Mouse (Mus musculus) telencephalon, adult 2 months (tissue): ENCODE measurements around the gene Kirrel2.

Experiments used
- DNase-seq: peaks from one replicate; pipeline ENCODE4 v3.0.0-alpha.2; 2011; ENCODE audit warnings: low read depth, low spot score

Gene Kirrel2

GRCm38 (mm10) chr7:30450241-30450640 lies 7.2 kb downstream of the Kirrel2 start:
- DNase-seq, result no peak

GRCm38 (mm10) chr7:30444971-30445751 lies 12.3 kb downstream of the Kirrel2 start, which contains the start of gene Aplp1:
Gene Aplp1 (minus strand): TSS chr7:30445535.
- DNase-seq, result no peak

- peak; percentile 84 for DNase-seq
Observed at GRCm38 (mm10) chr7:30444154-30444970, 13.1 kb downstream of the Kirrel2 start.

GRCm38 (mm10) chr7:30443696-30444095 lies 13.8 kb downstream of the Kirrel2 start:
- DNase-seq, result no peak

GRCm38 (mm10) chr7:30440697-30441096 lies 16.8 kb downstream of the Kirrel2 start:
- no peak for DNase-seq

- DNase-seq, result no peak
Observed at GRCm38 (mm10) chr7:30439734-30440133, 17.8 kb downstream of the Kirrel2 start.

GRCm38 (mm10) chr7:30436879-30437278 lies 20.6 kb downstream of the Kirrel2 start:
- DNase-seq, result no peak

- no peak for DNase-seq
Observed at GRCm38 (mm10) chr7:30435156-30435555, 22.3 kb downstream of the Kirrel2 start.

GRCm38 (mm10) chr7:30434701-30435100 lies 22.8 kb downstream of the Kirrel2 start:
- DNase-seq, result no peak

- DNase-seq, result no peak
Observed at GRCm38 (mm10) chr7:30434238-30434637, 23.3 kb downstream of the Kirrel2 start.

GRCm38 (mm10) chr7:30431793-30432192 lies 25.7 kb downstream of the Kirrel2 start:
- DNase-seq, result peak; percentile 91

GRCm38 (mm10) chr7:30430191-30430590 lies 27.3 kb downstream of the Kirrel2 start:
- no peak for DNase-seq

- no peak for DNase-seq
Observed at GRCm38 (mm10) chr7:30429327-30429726, 28.2 kb downstream of the Kirrel2 start.

- DNase-seq, result no peak
Observed at GRCm38 (mm10) chr7:30423071-30423641, 34.3 kb downstream of the Kirrel2 start.

- no peak for DNase-seq
Observed at GRCm38 (mm10) chr7:30422560-30422959, 34.9 kb downstream of the Kirrel2 start.

GRCm38 (mm10) chr7:30421890-30422435 lies 35.5 kb downstream of the Kirrel2 start:
- DNase-seq, result peak; percentile 89

GRCm38 (mm10) chr7:30421175-30421889 lies 36.2 kb downstream of the Kirrel2 start, which contains the start of gene Nfkbid:
Gene Nfkbid (plus strand): TSS chr7:30421732.
- DNase-seq, result no peak

- DNase-seq, result no peak
Observed at GRCm38 (mm10) chr7:30420673-30421072, 36.8 kb downstream of the Kirrel2 start.

GRCm38 (mm10) chr7:30419561-30420499 lies 37.7 kb downstream of the Kirrel2 start, which contains the start of gene Hcst:
Gene Hcst (minus strand): TSS chr7:30419854.
- no peak for DNase-seq

GRCm38 (mm10) chr7:30417856-30418255 lies 39.6 kb downstream of the Kirrel2 start:
- DNase-seq, result no peak
